Mouse (Mus musculus): Measurements from ENCODE around the gene Notch2. TPM values are rescaled to one million over a fixed set of nuclear protein-coding genes. Genes with fewer than 3 reads are reported as not detected.

Gene Notch2
- polyA plus RNA-seq, 1 experiment from 2014 or later: 7.9 TPM

GRCm38 (mm10) chr3:98006046-98006691, 7.2 kb upstream of the Notch2 start:
- Histone ChIP-seq H3K27ac (ENCODE audit: low read length) (no peak overlapping the region), H3K27me3 (ENCODE audit: control insufficient read depth, insufficient read depth, low read depth, low read length) (no peaks in the 10 kb centered on the region), H3K9me3 (replicated peaks; ENCODE audit: control insufficient read depth, low read length) (no peaks in the 10 kb centered on the region), H3K9ac (ENCODE audit: low read depth, low read length) (no peak overlapping the region), H3K4me2 (ENCODE audit: low read depth, low read length) (no peak overlapping the region), H3K4me3 (ENCODE audit: low read depth, low read length) (no peak overlapping the region), H3K36me3 (ENCODE audit: control insufficient read depth, insufficient read depth) (no peaks in the 10 kb centered on the region), H3K4me1 (ENCODE audit: control insufficient read depth, low read depth, low read length) (peaks cover 19% of the 10 kb centered on the region)
- WGBS (ENCODE audit: insufficient replicate concordance): 70% methylated on average over 8 of the region's 8 CpGs
- ATAC-seq (ENCODE audit: low read depth): no peak

- no peak overlapping the region for H3K27ac ChIP-seq (ENCODE audit: low read length)
- H3K4me2 ChIP-seq (ENCODE audit: low read depth, low read length): no peak overlapping the region
- no peak overlapping the region for H3K4me3 ChIP-seq (ENCODE audit: low read depth, low read length)
- 70% methylated on average over 5 of the region's 5 CpGs for WGBS (ENCODE audit: insufficient replicate concordance)
- ATAC-seq (ENCODE audit: low read depth): no peak
- H3K9ac ChIP-seq (ENCODE audit: low read depth, low read length): no peak overlapping the region
- no peaks in the 10 kb centered on the region for H3K27me3 ChIP-seq (ENCODE audit: control insufficient read depth, insufficient read depth, low read depth, low read length)
- H3K9me3 ChIP-seq (replicated peaks; ENCODE audit: control insufficient read depth, low read length): no peaks in the 10 kb centered on the region
- no peaks in the 10 kb centered on the region for H3K36me3 ChIP-seq (ENCODE audit: control insufficient read depth, insufficient read depth)
- H3K4me1 ChIP-seq (ENCODE audit: control insufficient read depth, low read depth, low read length): peaks cover 19% of the 10 kb centered on the region
Measured at GRCm38 (mm10) chr3:98006973-98007372, 6.4 kb upstream of the Notch2 start.

- Histone ChIP-seq H3K9ac (ENCODE audit: low read depth, low read length) (no peak overlapping the region), H3K4me3 (ENCODE audit: low read depth, low read length) (no peak overlapping the region), H3K4me1 (ENCODE audit: control insufficient read depth, low read depth, low read length) (peaks cover 21% of the 10 kb centered on the region), H3K4me2 (ENCODE audit: low read depth, low read length) (no peak overlapping the region), H3K36me3 (ENCODE audit: control insufficient read depth, insufficient read depth) (no peaks in the 10 kb centered on the region), H3K9me3 (replicated peaks; ENCODE audit: control insufficient read depth, low read length) (no peaks in the 10 kb centered on the region), H3K27me3 (ENCODE audit: control insufficient read depth, insufficient read depth, low read depth, low read length) (no peaks in the 10 kb centered on the region), H3K27ac (ENCODE audit: low read length) (no peak overlapping the region)
- no peak for ATAC-seq (ENCODE audit: low read depth)
- WGBS (ENCODE audit: insufficient replicate concordance): 41% methylated on average over 6 of the region's 6 CpGs
Measured at GRCm38 (mm10) chr3:98008143-98008542, 5.2 kb upstream of the Notch2 start.

- no peak overlapping the region for H3K27ac ChIP-seq (ENCODE audit: low read length)
- WGBS (ENCODE audit: insufficient replicate concordance): 45% methylated on average over 7 of the region's 7 CpGs
- H3K4me2 ChIP-seq (ENCODE audit: low read depth, low read length): no peak overlapping the region
- peaks cover 12% of the 10 kb centered on the region for H3K4me1 ChIP-seq (ENCODE audit: control insufficient read depth, low read depth, low read length)
- H3K27me3 ChIP-seq (ENCODE audit: control insufficient read depth, insufficient read depth, low read depth, low read length): no peaks in the 10 kb centered on the region
- H3K4me3 ChIP-seq (ENCODE audit: low read depth, low read length): no peak overlapping the region
- no peaks in the 10 kb centered on the region for H3K9me3 ChIP-seq (replicated peaks; ENCODE audit: control insufficient read depth, low read length)
- no peak overlapping the region for H3K9ac ChIP-seq (ENCODE audit: low read depth, low read length)
- no peak for ATAC-seq (ENCODE audit: low read depth)
- no peaks in the 10 kb centered on the region for H3K36me3 ChIP-seq (ENCODE audit: control insufficient read depth, insufficient read depth)
Measured at GRCm38 (mm10) chr3:98009190-98009840, 4.0 kb upstream of the Notch2 start.

GRCm38 (mm10) chr3:98013086-98013400, 284 bp upstream of the Notch2 start:
- H3K27me3 ChIP-seq (ENCODE audit: control insufficient read depth, insufficient read depth, low read depth, low read length): no peaks in the 10 kb centered on the region
- WGBS (ENCODE audit: insufficient replicate concordance): under 1% methylated on average over 18 of the region's 18 CpGs
- no peaks in the 10 kb centered on the region for H3K9me3 ChIP-seq (replicated peaks; ENCODE audit: control insufficient read depth, low read length)
- peak overlapping the region; percentile 91 for H3K4me3 ChIP-seq (ENCODE audit: low read depth, low read length)
- peak overlapping the region; percentile 99 for H3K4me2 ChIP-seq (ENCODE audit: low read depth, low read length)
- H3K4me1 ChIP-seq (ENCODE audit: control insufficient read depth, low read depth, low read length): peaks cover 32% of the 10 kb centered on the region
- no peaks in the 10 kb centered on the region for H3K36me3 ChIP-seq (ENCODE audit: control insufficient read depth, insufficient read depth)
- peak overlapping the region; percentile 55 for H3K27ac ChIP-seq (ENCODE audit: low read length)
- H3K9ac ChIP-seq (ENCODE audit: low read depth, low read length): peak overlapping the region; percentile 82
- ATAC-seq (ENCODE audit: low read depth): no peak; the same call in 1 of the 2 replicates

- Histone ChIP-seq H3K9ac (ENCODE audit: low read depth, low read length) (no peak overlapping the region; the same call in 1 of the 2 replicates), H3K4me2 (ENCODE audit: low read depth, low read length) (peak overlapping the region; percentile 99), H3K4me3 (ENCODE audit: low read depth, low read length) (peak overlapping the region; percentile 91; the same call in 1 of the 2 replicates), H3K36me3 (ENCODE audit: control insufficient read depth, insufficient read depth) (no peaks in the 10 kb centered on the region), H3K9me3 (replicated peaks; ENCODE audit: control insufficient read depth, low read length) (no peaks in the 10 kb centered on the region), H3K4me1 (ENCODE audit: control insufficient read depth, low read depth, low read length) (peaks cover 48% of the 10 kb centered on the region), H3K27me3 (ENCODE audit: control insufficient read depth, insufficient read depth, low read depth, low read length) (no peaks in the 10 kb centered on the region), H3K27ac (ENCODE audit: low read length) (no peak overlapping the region)
- 62% methylated on average over 14 of the region's 14 CpGs for WGBS (ENCODE audit: insufficient replicate concordance)
- no peak for ATAC-seq (ENCODE audit: low read depth)
Measured at GRCm38 (mm10) chr3:98015205-98016171, 2.2 kb downstream of the Notch2 start.

- H3K9me3 ChIP-seq (replicated peaks; ENCODE audit: control insufficient read depth, low read length): no peaks in the 10 kb centered on the region
- peak overlapping the region; percentile 64 for H3K27ac ChIP-seq (ENCODE audit: low read length)
- H3K4me1 ChIP-seq (ENCODE audit: control insufficient read depth, low read depth, low read length): peaks cover 57% of the 10 kb centered on the region
- H3K4me2 ChIP-seq (ENCODE audit: low read depth, low read length): peak overlapping the region; percentile 32
- no peak overlapping the region for H3K9ac ChIP-seq (ENCODE audit: low read depth, low read length)
- no peaks in the 10 kb centered on the region for H3K36me3 ChIP-seq (ENCODE audit: control insufficient read depth, insufficient read depth)
- 65% methylated on average over 5 of the region's 5 CpGs for WGBS (ENCODE audit: insufficient replicate concordance)
- peak overlapping the region; percentile 13; the same call in 1 of the 2 replicates for H3K4me3 ChIP-seq (ENCODE audit: low read depth, low read length)
- peak; percentile 7; the same call in 1 of the 2 replicates for ATAC-seq (ENCODE audit: low read depth)
- no peaks in the 10 kb centered on the region for H3K27me3 ChIP-seq (ENCODE audit: control insufficient read depth, insufficient read depth, low read depth, low read length)
Measured at GRCm38 (mm10) chr3:98016901-98017591, 3.7 kb downstream of the Notch2 start.

- 70% methylated on average over 4 of the region's 4 CpGs for WGBS (ENCODE audit: insufficient replicate concordance)
- ATAC-seq (ENCODE audit: low read depth): no peak
Measured at GRCm38 (mm10) chr3:98018187-98018586, 4.9 kb downstream of the Notch2 start.

More at GRCm38 (mm10) chr3:98018187-98018586, 4.9 kb downstream of the Notch2 start:
- Histone ChIP-seq H3K9me3 (replicated peaks; ENCODE audit: control insufficient read depth, low read length) (no peaks in the 10 kb centered on the region), H3K4me2 (ENCODE audit: low read depth, low read length) (no peak overlapping the region), H3K27me3 (ENCODE audit: control insufficient read depth, insufficient read depth, low read depth, low read length) (no peaks in the 10 kb centered on the region), H3K9ac (ENCODE audit: low read depth, low read length) (no peak overlapping the region), H3K36me3 (ENCODE audit: control insufficient read depth, insufficient read depth) (no peaks in the 10 kb centered on the region), H3K27ac (ENCODE audit: low read length) (no peak overlapping the region), H3K4me3 (ENCODE audit: low read depth, low read length) (no peak overlapping the region), H3K4me1 (ENCODE audit: control insufficient read depth, low read depth, low read length) (peaks cover 54% of the 10 kb centered on the region)

All from liver, embryonic 16.5 days (tissue).